Mouse (Mus musculus) granulocyte monocyte progenitor cell, adult 5-6 weeks (primary cell): ENCODE data around the gene Ccdc8. TPM values are rescaled to one million over a fixed set of nuclear protein-coding genes. Genes with fewer than 3 reads are reported as not detected.

ENCODE experiments used
- ATAC-seq: replicated peaks from 2 replicates; pipeline ENCODE4 v1.8.0; 2016; ENCODE audit warnings: mild to moderate bottlenecking, moderate TSS enrichment, inconsistent platforms; ENCODE audit not compliant: poor library complexity, severe bottlenecking
- total RNA-seq, 2 experiments: library from RNA; stranded (forward) in 1 of 2; stranded (reverse) in 1 of 2; fragments of 200-712, 200-1000 nt in 1 of 2; fragments of >200 nt in 1 of 2; fragmentation: Nextera tagmentation in 1 of 2; gene quantifications; 2 replicates each; pipeline ENCODE4 v1.2.3; 2014 to 2017

Gene Ccdc8
- total RNA-seq, 2 experiments from 2014 or later: 4.6 to 6.5 TPM

DNA sequence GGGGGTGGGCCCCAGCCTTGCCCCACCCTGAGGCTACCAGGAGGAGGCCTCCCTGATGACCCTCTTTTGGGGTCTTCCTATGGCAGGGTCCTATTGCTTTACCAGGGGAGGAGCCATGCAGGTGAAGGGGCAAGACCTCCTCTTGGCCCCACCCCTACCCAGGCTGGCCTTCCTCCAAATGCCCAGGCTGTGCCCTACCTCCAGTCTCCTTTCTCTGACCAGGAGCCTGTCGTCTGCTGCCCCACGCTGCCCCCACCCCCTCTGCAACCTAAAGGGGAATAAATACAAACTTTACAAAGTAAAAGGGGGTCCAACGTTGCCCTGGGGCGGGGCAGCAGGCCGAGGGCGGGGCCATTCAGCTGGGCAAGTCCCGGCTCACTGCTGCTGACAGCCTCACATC lies 12.2 kb downstream of the Ccdc8 start:
- ATAC-seq: no peak

DNA sequence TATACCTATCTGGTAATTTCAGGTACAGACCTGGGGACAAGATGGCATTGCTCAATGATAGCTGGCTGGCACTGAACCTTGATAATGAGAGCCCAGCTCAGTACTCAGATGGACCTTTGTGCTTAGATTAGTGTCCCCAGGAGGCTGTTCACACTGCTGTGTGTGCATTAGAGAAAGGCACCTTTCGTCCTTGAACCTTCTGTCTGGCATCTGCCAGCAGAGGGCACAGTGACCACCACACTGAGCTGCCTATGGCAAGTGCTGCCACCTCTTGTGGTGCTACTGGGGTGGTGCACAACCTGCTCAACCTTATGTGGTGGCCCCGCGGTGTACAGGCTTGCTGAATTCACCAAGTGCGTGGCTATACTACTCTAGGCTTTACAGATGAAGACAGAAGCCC lies 14.8 kb downstream of the Ccdc8 start:
- ATAC-seq: peak; percentile 60

DNA sequence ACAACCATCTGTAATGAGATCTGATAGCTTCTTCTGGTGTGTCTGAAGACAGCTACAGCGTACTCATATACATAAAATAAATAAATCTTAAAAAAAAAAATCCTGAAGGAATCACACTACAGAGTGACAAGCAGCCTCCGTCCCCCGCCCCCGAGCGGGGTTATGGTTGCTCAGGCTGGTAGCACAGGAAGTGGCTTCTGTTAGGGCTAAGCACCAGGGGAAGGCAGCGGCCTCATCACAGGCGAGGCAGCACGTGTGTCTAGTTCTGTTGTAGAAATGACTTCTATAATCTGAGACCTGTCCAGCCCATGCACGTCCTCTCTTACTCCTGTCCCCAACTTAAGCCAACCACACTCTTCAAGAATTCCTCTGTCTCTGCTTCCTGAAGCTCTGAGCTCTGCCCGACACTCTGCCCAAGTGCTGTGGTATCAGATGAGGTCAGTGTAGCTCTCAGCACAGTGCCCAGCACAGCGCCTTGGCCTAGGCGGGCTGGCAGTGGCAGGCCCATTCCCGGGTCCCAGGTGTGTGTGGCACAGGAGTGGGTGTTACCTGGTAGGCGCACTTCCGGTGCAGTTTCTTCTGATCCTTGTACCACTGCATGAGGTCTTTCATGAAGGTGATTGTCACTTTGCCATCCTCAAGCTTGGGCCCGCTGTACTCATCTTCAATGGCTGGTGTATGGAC lies 17.0 kb downstream of the Ccdc8 start:
- ATAC-seq: no peak

DNA sequence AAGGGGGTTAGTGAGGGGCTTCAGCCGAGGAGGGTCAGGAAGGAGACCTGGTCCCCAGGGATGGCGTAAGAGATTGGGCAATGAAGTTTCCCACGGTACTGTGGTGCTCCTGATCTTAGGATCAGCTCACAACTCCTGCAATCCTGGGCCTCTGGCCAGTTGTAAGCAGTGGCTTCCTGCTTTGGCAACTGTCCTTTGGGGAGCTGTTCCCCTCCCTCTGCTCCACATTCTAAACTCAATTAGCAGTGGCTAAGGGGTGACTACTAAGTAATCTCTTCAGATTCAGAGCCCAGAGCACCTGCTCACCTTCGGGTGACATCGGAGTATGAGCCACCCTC lies 17.5 kb downstream of the Ccdc8 start:
- peak; percentile 13; the same call in 1 of the 2 replicates for ATAC-seq

DNA sequence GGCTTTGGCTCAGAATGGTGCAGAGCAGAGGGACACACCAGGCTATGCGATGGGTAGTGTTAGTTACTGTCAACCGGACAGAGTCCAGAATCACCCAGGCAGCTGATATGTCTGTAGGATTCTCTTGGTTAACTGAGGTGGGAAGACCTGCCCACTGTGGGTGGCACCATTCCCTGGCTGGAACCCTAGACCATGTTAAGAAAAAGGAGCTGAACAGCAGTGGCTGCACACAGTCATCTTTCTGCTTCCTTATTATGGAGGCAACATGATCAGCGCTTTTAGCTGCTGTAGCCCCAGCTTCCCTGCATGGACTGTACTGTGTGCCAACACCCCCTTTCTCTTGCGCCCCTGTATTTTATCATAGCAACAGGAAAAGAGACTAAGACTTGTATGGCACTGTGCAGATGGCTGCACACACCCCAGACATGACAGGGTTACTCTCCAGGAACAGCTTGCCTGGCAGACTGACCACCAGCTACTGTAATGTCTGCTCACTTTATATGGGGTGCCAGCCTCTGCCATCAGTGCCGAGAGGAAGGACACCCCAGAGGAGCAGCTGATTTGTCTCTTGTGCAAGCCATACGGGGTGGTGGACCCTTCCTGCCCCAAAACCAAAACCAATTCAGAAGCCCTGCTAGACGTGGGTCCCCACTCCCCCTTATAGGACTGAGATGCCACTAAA lies 19.5 kb downstream of the Ccdc8 start:
- no peak for ATAC-seq

DNA sequence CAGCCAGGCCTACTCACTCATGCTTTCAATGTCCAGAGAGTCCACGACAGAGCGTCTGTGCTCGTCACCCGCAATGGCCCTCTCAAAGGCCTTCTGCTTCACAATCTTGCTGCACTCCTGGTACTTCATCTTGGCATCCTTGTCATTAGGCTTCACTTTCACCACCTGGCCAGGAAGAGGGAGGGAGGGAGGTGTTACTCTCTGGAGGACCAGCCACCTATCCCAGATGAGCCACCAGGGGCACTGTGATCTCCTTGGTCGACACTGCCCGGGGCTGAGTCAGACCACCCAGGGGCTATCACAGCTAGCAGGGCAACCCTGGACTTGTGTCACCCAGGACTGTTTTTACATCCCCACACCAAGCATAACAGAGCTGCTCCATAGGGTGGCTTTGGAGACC lies 22.9 kb downstream of the Ccdc8 start:
- ATAC-seq: no peak

DNA sequence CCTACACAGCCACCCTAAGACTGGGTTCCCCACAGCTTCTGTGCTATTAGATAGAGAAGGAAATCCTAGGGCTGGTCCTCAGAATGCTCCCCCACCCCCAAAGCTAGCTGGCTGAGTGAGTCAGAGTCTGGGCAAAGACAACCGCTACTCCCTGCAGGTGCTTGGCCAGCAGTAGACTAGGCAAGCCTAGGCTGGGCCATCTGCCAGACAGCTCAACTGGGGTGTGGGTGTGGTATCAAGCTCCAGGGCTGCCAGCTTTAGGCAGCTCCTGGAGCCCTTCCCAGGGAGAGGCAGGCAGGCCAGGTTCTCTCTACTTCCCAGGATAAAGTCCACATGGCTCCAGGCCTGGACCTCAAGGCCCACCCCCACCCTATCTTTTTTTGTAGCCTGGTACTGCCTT lies 24.5 kb downstream of the Ccdc8 start:
- no peak for ATAC-seq

DNA sequence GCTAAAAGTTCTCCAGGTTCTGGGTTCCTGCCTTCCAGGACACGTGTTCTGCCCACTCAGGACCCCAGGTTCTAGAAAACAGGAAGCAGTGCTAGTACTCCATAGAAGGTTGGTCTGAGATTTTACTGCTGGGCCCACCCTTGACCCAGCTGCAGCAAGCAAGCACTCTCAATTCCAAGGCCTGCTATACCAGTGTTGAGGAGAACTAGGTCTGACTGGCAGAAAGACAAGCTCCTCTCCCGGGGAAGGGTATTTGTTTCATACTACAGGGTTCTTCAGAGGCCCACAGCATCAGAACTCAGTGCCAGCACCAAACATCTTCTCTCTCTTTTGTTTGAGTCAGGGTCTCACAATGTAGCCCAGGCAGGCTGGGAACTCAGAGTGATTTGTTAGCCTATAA lies 25.4 kb downstream of the Ccdc8 start:
- no peak for ATAC-seq

DNA sequence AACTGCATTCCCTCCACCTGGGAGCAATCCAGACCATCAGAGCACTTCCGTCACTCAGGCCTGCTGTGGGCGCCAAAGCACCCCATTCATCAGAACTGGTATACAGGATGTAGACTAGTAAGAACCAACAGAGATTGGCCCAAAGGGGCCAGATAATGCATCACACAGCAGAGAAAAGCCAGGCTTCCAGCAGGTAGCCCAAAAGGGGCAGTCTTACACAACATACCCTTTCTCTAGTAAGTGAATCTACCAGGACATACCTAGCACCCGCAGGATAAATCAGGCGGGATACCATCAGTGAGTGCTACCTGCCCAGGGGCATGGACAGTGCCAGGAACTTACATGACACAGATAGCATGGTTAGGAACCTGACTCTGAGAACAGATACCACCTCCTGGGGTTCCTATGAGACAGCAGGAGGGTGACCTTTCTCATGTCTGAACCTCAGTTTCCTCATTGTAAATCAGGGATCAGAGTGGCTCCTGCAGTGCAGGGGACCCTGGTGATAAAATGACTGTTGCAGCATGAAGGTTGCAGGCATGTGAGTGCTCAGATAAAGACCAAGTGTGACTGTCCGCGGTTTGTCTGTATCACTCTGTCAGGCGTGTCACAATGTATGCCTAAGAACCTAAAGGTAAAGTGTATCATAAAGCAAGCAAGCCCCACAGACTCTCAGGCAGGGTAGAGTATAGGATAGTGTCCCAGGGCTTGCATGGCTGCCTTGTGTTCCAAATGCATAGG lies 27.1 kb downstream of the Ccdc8 start:
- no peak for ATAC-seq

DNA sequence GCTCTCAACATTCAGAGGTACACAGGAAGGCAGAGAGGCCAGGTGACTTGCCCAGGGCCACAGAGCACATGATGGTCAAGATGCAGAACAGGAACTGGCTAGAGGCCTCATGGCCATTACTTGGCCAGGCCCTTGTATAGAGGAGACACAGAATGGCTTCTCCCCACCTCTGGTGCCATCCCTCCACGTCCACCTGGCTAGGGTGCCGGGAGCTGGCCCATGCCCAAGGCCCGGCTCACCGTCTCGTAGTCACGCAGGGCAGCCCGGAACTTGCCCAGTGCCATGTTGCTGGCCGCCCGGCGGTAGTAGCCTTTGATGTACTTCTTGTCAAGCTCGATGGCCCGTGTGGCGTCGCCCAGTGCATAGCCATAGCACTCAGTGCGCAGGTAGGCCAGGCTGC lies 29.7 kb downstream of the Ccdc8 start:
- ATAC-seq: no peak

DNA sequence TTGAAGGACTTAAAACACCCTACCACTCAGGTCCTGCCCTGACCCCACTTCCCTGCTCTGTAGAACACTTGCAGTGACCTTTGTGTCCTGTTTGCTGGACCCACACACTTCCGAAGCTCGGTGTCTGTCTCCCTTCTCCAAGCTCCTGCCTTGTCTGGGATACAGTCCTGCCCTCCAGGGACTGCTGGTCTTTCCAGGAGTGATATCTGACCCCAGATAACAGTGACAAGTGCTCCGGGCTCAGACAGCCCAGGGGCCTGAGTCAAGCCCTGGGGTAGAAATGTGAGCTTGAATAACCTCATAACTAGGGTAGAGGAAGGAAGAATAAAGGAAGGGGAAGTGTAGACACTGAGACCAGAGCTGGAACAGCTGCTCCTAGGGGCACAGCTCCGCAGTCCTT lies 31.2 kb downstream of the Ccdc8 start:
- peak; percentile 28 for ATAC-seq

DNA sequence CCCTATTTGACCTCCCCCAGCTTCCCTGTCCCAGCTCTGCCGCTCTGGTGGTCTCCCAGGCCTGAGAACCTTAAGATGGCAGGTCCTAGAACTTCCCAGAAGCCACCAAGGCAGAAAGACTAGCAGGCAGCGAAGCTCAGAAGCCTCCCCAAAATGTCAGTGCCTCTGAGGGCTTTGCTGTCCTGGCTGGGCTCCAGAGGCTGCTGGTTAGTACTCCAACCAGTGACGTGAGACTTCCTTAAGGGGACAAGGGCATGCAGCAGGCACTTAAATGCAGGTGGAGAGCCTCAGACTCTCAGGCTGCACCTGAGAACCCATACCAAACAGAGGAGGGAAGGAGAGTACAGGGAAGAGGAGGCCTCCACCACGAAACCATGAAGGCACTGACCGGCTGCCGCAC lies 31.6 kb downstream of the Ccdc8 start:
- 0 out of 2 replicates have a peak, but pooled peaks have one; percentile 7 for ATAC-seq

DNA sequence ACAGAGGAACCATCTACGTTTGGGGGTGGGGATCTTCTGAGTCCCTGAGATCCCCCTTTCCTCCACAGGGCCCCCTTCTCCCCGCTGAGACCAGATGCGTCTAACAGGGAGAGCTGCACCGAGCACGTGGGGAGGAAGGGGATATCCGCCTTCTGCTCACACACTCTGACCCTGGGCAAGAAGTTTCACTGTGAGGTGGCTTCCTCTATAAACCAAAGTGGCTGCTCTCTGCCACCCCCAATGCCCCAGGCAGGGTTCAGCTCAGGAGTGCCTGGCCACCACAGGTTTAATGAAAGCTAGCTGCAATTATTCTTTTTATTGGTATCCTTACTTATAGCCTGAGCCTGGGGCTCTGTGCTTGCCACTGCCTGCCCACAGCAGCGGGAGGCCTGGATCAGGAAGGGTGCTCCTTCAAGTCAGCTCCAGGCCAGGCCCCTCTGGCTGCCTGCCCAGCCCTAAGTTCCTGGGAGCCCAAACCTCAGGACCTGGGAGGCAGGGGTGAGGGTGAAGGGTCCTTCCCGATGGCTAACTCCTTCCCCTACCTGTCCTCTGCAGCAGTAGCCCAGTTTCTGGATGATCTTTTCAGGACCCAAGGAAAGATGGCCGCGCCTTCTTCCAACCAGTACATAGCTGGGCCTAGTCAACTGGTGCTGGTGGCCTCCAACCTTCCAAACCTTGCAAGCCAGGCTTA lies 32.5 kb downstream of the Ccdc8 start:
- ATAC-seq: peak; percentile 57

DNA sequence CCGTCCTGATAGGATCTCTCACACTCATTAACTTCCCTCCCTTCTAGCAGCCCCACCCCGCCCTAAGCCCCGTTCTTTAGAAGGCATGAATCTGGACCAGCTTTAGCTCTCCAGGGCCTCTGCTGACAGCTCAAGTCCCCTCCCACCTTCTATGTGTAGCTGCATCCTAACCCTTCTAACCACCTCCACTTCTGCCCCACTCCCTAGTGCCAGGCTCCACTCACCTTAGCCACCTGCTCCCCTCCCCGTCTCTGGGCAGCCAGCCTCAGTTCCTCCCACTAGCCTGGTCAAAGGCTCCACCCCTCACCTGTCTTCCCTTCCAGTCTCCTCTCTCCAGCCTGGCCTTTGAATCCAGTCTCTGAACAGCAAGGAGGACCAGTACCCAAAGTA lies 33.0 kb downstream of the Ccdc8 start:
- ATAC-seq: no peak

DNA sequence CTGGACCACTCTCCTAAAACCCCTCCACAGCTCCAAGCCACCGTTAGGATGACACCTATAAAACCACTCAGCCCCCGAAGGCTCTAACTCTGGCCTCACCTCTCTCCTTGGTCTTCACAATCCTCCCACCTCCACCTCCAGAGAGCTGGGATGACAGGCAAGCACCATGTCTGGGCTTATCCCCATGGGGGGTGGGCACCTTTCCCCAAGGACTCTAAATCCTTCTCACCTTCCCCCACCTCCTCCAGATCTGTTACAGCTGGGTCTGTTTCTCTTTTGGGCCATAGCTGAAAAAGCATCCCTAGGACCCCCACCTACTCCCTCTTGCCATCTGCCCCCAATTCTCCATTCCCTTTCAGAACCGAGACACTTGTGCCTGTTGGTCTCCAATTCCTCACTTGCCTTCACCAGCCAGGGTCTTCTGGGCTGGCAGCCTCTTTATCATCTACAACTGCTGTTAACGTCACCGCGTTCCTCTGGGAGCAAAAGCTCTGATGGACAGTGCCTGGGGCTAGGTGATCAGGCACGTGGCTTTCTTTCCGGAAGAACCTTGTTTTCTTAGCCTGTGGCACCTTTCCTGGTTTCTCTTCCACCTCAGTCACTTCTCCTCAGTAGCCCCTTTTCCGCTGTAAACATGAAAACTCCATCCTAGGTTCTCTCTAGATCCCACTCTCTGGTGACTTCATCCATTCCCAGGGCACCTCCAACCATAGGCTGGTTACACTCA lies 33.6 kb downstream of the Ccdc8 start:
- no peak for ATAC-seq

DNA sequence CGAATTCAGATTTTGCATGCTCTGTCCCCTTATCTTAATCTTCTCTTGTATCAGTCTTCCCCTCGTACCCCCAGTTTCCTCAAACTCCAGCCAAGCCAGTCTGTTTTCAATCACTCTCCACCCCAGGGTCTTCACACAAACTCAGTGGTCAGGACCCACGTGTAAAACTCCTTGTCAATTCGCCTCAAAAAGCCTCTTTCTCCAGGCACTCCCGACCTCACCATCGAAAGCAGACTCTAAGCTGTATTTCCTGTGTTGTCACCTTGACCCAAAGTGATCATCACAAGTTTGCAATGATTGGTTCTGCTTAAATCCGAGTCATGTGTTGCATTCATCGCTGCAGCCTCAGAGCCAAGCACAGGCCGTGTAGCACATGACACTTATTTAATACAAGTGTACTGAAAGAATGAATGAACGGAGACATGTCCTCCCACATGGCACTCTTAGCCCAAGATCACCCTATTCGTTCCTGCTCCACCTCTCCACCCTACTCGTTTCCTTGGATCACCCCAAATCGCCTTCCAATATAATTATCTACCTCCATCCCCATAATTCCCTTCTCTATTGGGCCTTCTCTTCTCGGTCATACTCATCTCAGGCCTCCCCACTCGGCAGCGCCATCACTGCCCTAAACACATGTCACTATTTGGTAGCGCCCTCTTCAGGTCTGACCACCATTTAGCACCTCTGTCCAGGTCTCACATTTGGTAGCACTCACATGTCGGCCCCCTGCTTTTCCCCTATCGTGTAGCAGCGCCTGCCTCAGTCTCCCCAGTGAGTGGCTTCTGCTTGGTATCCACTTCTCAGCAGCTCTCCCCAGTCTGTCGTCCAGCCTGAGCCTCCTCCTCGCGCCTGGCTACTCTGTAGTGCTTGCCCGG lies 34.4 kb downstream of the Ccdc8 start:
- peak; percentile 47 for ATAC-seq

DNA sequence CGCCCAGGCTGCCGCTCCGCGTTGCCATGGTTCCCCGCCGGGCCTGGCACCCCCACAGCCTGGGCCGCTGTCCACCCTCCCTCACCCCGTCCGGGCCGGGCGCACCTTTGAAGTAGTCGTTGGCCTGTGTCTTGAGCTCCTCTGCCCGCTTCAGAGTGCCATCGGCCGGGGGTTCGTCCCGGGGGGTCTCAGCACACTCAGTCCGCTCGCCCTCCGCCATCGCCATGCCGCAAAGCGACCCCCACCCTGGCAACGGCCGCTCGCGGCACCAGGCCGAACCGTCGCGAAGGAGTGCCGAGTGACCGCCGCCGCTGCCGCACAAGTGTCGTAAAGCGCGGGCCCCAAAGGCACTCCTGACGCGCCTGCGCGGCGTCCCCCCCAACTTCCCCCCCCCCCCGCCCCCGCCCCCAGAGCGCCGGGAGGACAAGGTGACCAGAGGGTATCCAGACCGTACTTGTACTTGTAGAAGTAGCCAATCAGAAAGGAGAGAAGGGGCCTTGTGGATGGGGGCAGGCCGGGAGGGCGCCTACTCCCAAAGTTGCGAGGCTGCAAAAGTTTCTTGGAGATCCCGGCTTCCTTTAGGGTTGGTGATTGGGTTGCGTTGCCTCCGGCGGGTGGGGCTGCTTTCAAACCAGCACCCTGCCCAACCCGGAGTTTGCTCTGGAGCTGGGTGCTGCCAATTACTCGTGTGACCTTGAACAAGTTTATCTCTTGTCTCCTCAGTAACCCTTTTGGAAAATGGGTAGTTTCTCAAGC lies 35.3 kb downstream of the Ccdc8 start, which contains the start of gene Ppp5c:
Gene Ppp5c (minus strand): TSS at position 337 of the 756 bp plus-strand sequence.
- peak; percentile 62 for ATAC-seq

DNA sequence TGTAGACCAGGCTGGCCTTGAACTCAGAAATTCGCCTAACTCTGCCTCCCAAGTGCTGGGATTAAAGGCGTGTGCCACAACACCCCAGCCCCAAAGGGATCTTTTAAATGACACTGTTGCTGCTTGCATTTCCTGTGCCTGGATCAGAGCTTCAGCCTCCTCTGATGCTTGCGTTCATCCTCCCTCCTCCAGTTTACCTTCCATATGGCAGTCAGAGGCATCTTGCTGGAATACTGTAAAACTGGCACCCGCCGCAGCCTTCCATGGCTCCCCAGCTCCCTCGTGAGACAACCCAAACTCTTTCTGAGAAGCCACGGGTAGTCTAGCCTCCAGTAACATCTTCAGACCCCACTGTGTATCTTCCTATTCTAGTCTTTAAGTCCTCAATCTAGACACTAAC lies 36.4 kb downstream of the Ccdc8 start:
- no peak for ATAC-seq

DNA sequence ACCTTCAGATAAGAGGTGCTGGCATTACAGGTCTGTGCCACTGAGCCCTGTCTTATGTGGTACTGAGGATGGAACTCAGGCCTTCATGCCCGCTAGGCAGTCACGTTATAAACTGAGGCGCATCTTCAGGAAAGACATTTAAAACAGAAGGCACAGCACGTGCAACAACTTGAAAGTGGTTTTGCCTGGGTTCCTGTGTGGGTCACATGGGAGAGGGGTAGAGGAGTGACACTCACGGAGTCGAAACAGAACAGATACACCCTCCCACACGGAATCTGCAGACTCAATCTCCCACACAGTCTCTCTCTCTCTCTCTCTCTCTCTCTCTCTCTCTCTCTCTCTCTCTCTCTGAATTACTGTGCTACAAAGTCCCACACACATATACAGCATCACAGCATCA lies 37.7 kb downstream of the Ccdc8 start:
- no peak for ATAC-seq
